Comparison of ENCODE assay signal across 27 mouse cellular contexts in the genomic region with DNA sequence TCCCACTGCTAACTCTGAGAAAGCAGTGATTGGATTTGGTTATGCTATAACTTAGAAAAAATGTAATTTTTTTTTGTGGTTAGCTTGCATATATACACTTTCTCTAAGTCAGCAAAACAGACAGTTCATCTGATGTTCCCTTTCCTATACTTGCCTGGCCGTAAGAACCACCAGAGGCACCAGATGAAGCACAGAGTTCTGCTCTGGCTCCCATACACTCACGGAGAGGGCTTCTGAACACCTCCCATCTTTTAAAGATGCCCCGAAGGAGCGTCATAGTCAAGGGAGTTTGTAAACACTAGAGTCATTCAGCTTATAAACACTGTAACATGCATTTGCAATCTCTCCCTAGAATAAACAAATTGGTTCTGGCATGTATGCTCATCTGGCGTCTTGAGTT.
"Had no signal": no experiment of that assay in that cellular context is flagged by ENCODE, and none has a peak within 500 bp of the region (broad histone marks: within the 10 kb centered on the region; RNA-seq: fewer than 3 reads in every experiment).

No protein-coding gene starts in this region.

- H3K4me2 ChIP-seq: heart, embryonic 12.5 days; hindbrain, embryonic 12.5 days; hindbrain, embryonic 14.5 days; intestine, embryonic 15.5 days; kidney, embryonic 15.5 days; limb, embryonic 13.5 days; limb, embryonic 15.5 days; liver, embryonic 12.5 days had no signal

- H3K4me3 ChIP-seq: gastrocnemius, adult 2 months; heart, embryonic 10.5 days; heart, embryonic 12.5 days; hindbrain, embryonic 10.5 days; hindbrain, embryonic 12.5 days; intestine, embryonic 15.5 days; kidney, embryonic 15.5 days; limb, embryonic 13.5 days; limb, embryonic 15.5 days; liver, embryonic 12.5 days had no signal

- H3K9ac ChIP-seq: heart, embryonic 12.5 days; hindbrain, embryonic 12.5 days; hindbrain, embryonic 14.5 days; intestine, embryonic 15.5 days; kidney, embryonic 15.5 days; limb, embryonic 13.5 days; limb, embryonic 15.5 days; liver, embryonic 12.5 days had no signal

- DNase-seq: gastrocnemius, adult 2 months; gastrocnemius, postnatal 10 days; gastrocnemius, postnatal 25 days; heart, adult 18-20 months; heart, postnatal 10 days; heart, postnatal 4 days; kidney, adult 2 months; kidney, adult 9 months; kidney, postnatal 14 days; kidney, postnatal 36 days; layer of hippocampus, adult 9-11 months; layer of hippocampus, postnatal 36 days; left cerebral cortex, postnatal 4 days had no signal

- ATAC-seq: hindbrain, embryonic 16.5 days; inflammation-experienced regulatory T-cells, adult 6 months; intestine, embryonic 15.5 days; intestine, postnatal 0 days; liver, embryonic 12.5 days had no signal

- H3K27me3 ChIP-seq: heart, embryonic 12.5 days; hindbrain, embryonic 12.5 days; intestine, embryonic 15.5 days; kidney, embryonic 15.5 days; limb, embryonic 13.5 days; limb, embryonic 15.5 days; liver, embryonic 12.5 days had no signal

- H3K9me3 ChIP-seq: heart, embryonic 10.5 days; hindbrain, embryonic 10.5 days; hindbrain, embryonic 12.5 days; intestine, embryonic 15.5 days; kidney, embryonic 15.5 days; limb, embryonic 13.5 days; limb, embryonic 15.5 days; liver, embryonic 12.5 days had no signal

- H3K36me3 ChIP-seq: heart, embryonic 10.5 days; heart, embryonic 12.5 days; hindbrain, embryonic 10.5 days; hindbrain, embryonic 12.5 days; intestine, embryonic 15.5 days; kidney, embryonic 15.5 days; limb, embryonic 13.5 days; limb, embryonic 15.5 days; liver, embryonic 12.5 days had no signal

- H3K4me1 ChIP-seq: hindbrain, embryonic 10.5 days; hindbrain, embryonic 12.5 days; intestine, embryonic 15.5 days; limb, embryonic 13.5 days; limb, embryonic 15.5 days; liver, embryonic 12.5 days had no signal

- H3K27ac ChIP-seq: gastrocnemius, adult 2 months; heart, embryonic 10.5 days; hindbrain, embryonic 10.5 days; hindbrain, embryonic 12.5 days; hindbrain, embryonic 14.5 days; intestine, embryonic 15.5 days; kidney, embryonic 15.5 days; kidney, postnatal 0 days; limb, embryonic 13.5 days; limb, embryonic 15.5 days; liver, embryonic 12.5 days had no signal
